ENCODE assay signal across 22 mouse cellular contexts in the genomic region with DNA sequence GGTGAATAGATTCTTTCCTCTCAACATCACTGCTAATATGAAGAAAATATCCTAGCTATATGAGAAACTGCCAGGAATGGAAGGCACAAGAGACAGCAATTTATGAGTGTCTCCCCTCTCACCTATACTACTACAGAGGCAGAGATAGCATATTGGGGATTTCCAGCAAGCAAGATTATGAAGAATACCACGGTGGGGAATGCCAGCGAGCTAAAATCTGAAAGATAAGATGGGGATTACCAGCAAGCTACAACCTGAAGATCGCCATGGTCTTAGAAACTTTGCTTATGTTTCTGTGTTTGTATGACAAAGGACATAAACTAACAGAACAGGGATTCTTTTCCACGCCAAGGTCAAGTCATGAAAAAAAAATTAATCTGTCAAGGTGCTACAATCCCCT.
DNase-seq lines count a peak whose midpoint lies in the region; ATAC-seq and TF ChIP-seq lines count a peak whose summit lies in the region.
"Had no signal": no experiment of that assay in that cellular context is flagged by ENCODE, and none has a peak within 500 bp of the region (broad histone marks: within the 10 kb centered on the region; RNA-seq: fewer than 3 reads in every experiment).

No protein-coding gene starts in this region.

- TF ChIP-seq CTCF in gastrocnemius, adult 2 months (IDR thresholded peaks at IDR 0.05) = no peak
- TF ChIP-seq CTCF in CH12.LX (conservative IDR thresholded peaks at IDR 0.05 in 1 of 2, IDR thresholded peaks at IDR 0.05 in 1 of 2; ENCODE audit: low read depth in 2 of 2, low read length in 2 of 2) = no peak

- peaks cover 0 to 12% of the 10 kb centered on the region in 2 experiments for H3K36me3 ChIP-seq in CH12.LX (replicated peaks in 1 of 2; ENCODE audit: control insufficient read depth in 1 of 2, insufficient read depth in 1 of 2, low read length in 1 of 2)
- H3K36me3 ChIP-seq: forebrain, embryonic 15.5 days had no signal

- in situ Hi-C loops in CH12.LX (cut with MboI; ENCODE audit: low pct_ligation_motif_present, low pct_unique_long_range_greater_than_20kb, low sequenced_read_pairs) = no loop called here

- peak overlapping the region; percentile 44; the same call in 1 of the 2 replicates for H3K4me2 ChIP-seq in CH12.LX (ENCODE audit: insufficient read depth, low read depth, poor library complexity, severe bottlenecking)
- H3K4me2 ChIP-seq: embryonic facial prominence, embryonic 12.5 days; forebrain, embryonic 13.5 days; forebrain, embryonic 15.5 days had no signal

- 0 out of 2 replicates have a peak, but pooled peaks have one; percentile 16 for TF ChIP-seq EP300 in CH12.LX (IDR thresholded peaks at IDR 0.05; ENCODE audit: low read length)

- H3K79me2 ChIP-seq in CH12.LX (replicated peaks; ENCODE audit: control insufficient read depth, extremely low read depth, insufficient read depth, poor library complexity, severe bottlenecking) = no peaks in the 10 kb centered on the region

- no peak overlapping the region for H3K9ac ChIP-seq in CH12.LX (ENCODE audit: insufficient read depth, low read depth)
- H3K9ac ChIP-seq: embryonic facial prominence, embryonic 12.5 days; forebrain, embryonic 13.5 days; forebrain, embryonic 15.5 days; forebrain, postnatal 0 days had no signal

- peak overlapping the region; percentile 2; the same call in 1 of the 2 replicates for H3K27ac ChIP-seq in gastrocnemius, adult 2 months
- no peak overlapping the region for H3K27ac ChIP-seq in CH12.LX (ENCODE audit: insufficient read depth, low read depth)
- H3K27ac ChIP-seq: embryonic facial prominence, embryonic 10.5 days; embryonic facial prominence, embryonic 12.5 days; forebrain, embryonic 13.5 days; forebrain, embryonic 15.5 days had no signal

- H3K4me1 ChIP-seq in CH12.LX (ENCODE audit: control insufficient read depth in 1 of 2, insufficient read depth in 2 of 2) = peaks cover 16 to 47% of the 10 kb centered on the region in 2 experiments; a peak in 3 of 4 replicates

- no peak for DNase-seq in gastrocnemius, adult 2 months
- DNase-seq in gastrocnemius, adult 8-10 months (ENCODE audit: low spot score in 2 of 2) = no peak
- peak; percentile 55 for DNase-seq in CD4-positive, CD25-positive, alpha-beta regulatory T cell, adult 2 months (ENCODE audit: low read depth, low spot score)
- DNase-seq in CH12.LX (ENCODE audit: extremely low read depth) = no peak
- no peak for DNase-seq in ovary, postnatal 36 days (ENCODE audit: low spot score)
- no peak for DNase-seq in embryo, embryonic 10 days (ENCODE audit: low spot score)
- DNase-seq: adrenal gland, adult 2 months; adrenal gland, postnatal 10 days; adrenal gland, postnatal 25 days; B cell, adult 2 months; cerebellum, adult 11 months; cerebellum, adult 18-20 months; cerebellum, adult 8-10 months; cerebellum, adult 9-11 months; cerebellum, postnatal 14 days; cerebellum, postnatal 36 days; forebrain, postnatal 0 days had no signal

- peak; percentile 30 for ATAC-seq in inflammation-experienced regulatory T-cells, adult 6 months
- ATAC-seq: forebrain, embryonic 13.5 days; forebrain, embryonic 15.5 days; forebrain, postnatal 0 days had no signal

- no peak for TF ChIP-seq POLR2A in CH12.LX (IDR thresholded peaks at IDR 0.05; ENCODE audit: low read depth, low read length)

- intact Hi-C loops in gastrocnemius, adult 2 months (cut with DNase I) = no loop called here

- no peak overlapping the region for H3K4me3 ChIP-seq in gastrocnemius, adult 2 months
- no peak overlapping the region for H3K4me3 ChIP-seq in CH12.LX (replicated peaks in 1 of 3; ENCODE audit: low read depth in 2 of 3, low read length in 2 of 3, poor library complexity in 1 of 3)
- H3K4me3 ChIP-seq: embryonic facial prominence, embryonic 10.5 days; embryonic facial prominence, embryonic 12.5 days; forebrain, embryonic 13.5 days; forebrain, embryonic 15.5 days had no signal

- no peaks in the 10 kb centered on the region for H3K27me3 ChIP-seq in CH12.LX (replicated peaks)
- H3K27me3 ChIP-seq: embryonic facial prominence, embryonic 12.5 days; forebrain, embryonic 13.5 days; forebrain, embryonic 15.5 days had no signal

- H3K9me3 ChIP-seq in CH12.LX (replicated peaks; ENCODE audit: low read length) = no peaks in the 10 kb centered on the region
- H3K9me3 ChIP-seq: embryonic facial prominence, embryonic 10.5 days; embryonic facial prominence, embryonic 12.5 days; forebrain, embryonic 13.5 days; forebrain, embryonic 15.5 days had no signal

- no peak for TF ChIP-seq RAD21 in CH12.LX (IDR thresholded peaks at IDR 0.05; ENCODE audit: low read depth, low read length)

- dilution Hi-C loops in CH12.LX (cut with MboI; ENCODE audit: extremely low pct_ligation_motif_present, extremely low pct_unique_long_range_greater_than_20kb, low sequenced_read_pairs) = no loop called here

TF ChIP-seq in CH12.LX, 34 proteins besides CTCF, POLR2A, EP300 and RAD21:
- TF ChIP-seq POLR2AphosphoS2 (IDR thresholded peaks at IDR 0.05; ENCODE audit: low read depth, low read length) (no peak), PAX5 (IDR thresholded peaks at IDR 0.05; ENCODE audit: low read length) (no peak), NRF1 (IDR thresholded peaks at IDR 0.05; ENCODE audit: low read depth, low read length) (no peak), UBTF (IDR thresholded peaks at IDR 0.05; ENCODE audit: low read depth, low read length) (no peak), ZMIZ1 (IDR thresholded peaks at IDR 0.05; ENCODE audit: low read depth, low read length) (no peak), IRF4 (IDR thresholded peaks at IDR 0.05; ENCODE audit: low read depth, low read length) (0 out of 2 replicates have a peak, but pooled peaks have one; percentile 37)
TF ChIP-seq in CH12.LX: peak in this region for 1.
